Mouse (Mus musculus) embryonic facial prominence, embryonic 15.5 days (tissue): ENCODE results near the gene Xcl1. TPM values are rescaled to one million over a fixed set of nuclear protein-coding genes. Genes with fewer than 3 reads are reported as not detected.

Experiments
- ATAC-seq: fragments of 200-750 bp; cut with Nextera tagmentation; 2 replicates; pipeline ENCODE4 v1.8.0; 2017; ENCODE audit warnings: low read depth, moderate TSS enrichment; ENCODE audit not compliant: insufficient number of reproducible peaks, low FRiP score, low TSS enrichment
- H3K27ac ChIP-seq: fragments of 300-500 bp; sonication (generic); replicated peaks from 2 replicates; pipeline ENCODE4 v1.5.1; 2015; ENCODE audit warnings: mild to moderate bottlenecking, inconsistent platforms
- H3K27me3 ChIP-seq: fragments of 300-500 bp; sonication (generic); 2 replicates; pipeline ENCODE4 v1.6.1; 2015; ENCODE audit warnings: inconsistent platforms
- H3K36me3 ChIP-seq: fragments of 300-500 bp; sonication (generic); 2 replicates; pipeline ENCODE4 v1.6.1; 2015; ENCODE audit warnings: mild to moderate bottlenecking, inconsistent platforms
- H3K4me1 ChIP-seq: fragments of 300-500 bp; sonication (generic); 2 replicates; pipeline ENCODE4 v1.6.1; 2015; ENCODE audit warnings: inconsistent platforms
- H3K4me2 ChIP-seq: fragments of 300-500 bp; sonication (generic); replicated peaks from 2 replicates; pipeline ENCODE4 v1.6.1; 2015; ENCODE audit warnings: mild to moderate bottlenecking, inconsistent platforms
- H3K4me3 ChIP-seq: fragments of 300-500 bp; sonication (generic); replicated peaks from 2 replicates; pipeline ENCODE4 v1.5.1; 2015; ENCODE audit warnings: mild to moderate bottlenecking, inconsistent platforms
- H3K9ac ChIP-seq: fragments of 300-500 bp; sonication (generic); 2 replicates; pipeline ENCODE4 v1.6.1; 2015; ENCODE audit warnings: inconsistent platforms
- H3K9me3 ChIP-seq: fragments of 300-500 bp; sonication (generic); replicated peaks from 2 replicates; pipeline ENCODE4 v1.6.1; 2016; ENCODE audit warnings: inconsistent platforms
- WGBS: fragments of 180-500 bp; shearing (Covaris S2); methylation state at CpG from one replicate; pipeline ENCODE4 v1.1.7; 2015; 5-methylcytosine and 5-hydroxymethylcytosine counted together
- polyA plus RNA-seq: library from polyadenylated mRNA; unstranded; fragments of >200 nt; fragmentation: Nextera tagmentation; extraction: Ambion mirVana; gene quantifications from 2 replicates; pipeline ENCODE4 v1.2.1, GENCODE M21; 2015

Gene Xcl1
- polyA plus RNA-seq, 1 experiment from 2014 or later: not detected

- no peak overlapping the region for H3K4me2 ChIP-seq
- 82% methylated on average over 2 of the region's 2 CpGs for WGBS
- H3K9ac ChIP-seq: no peak overlapping the region
These were observed 35.1 kb downstream of the Xcl1 start for GRCm38 (mm10) chr1:164900226-164900625.

GRCm38 (mm10) chr1:164899506-164899905 is 35.8 kb downstream of the Xcl1 start:
- H3K4me1 ChIP-seq: peaks cover 23% of the 10 kb centered on the region
- peak overlapping the region; percentile 89 for H3K4me2 ChIP-seq
- H3K9ac ChIP-seq: no peak overlapping the region
- ATAC-seq: no peak
- WGBS: 21% methylated on average over 7 of the region's 7 CpGs
- H3K36me3 ChIP-seq: no peaks in the 10 kb centered on the region
- no peak overlapping the region for H3K27ac ChIP-seq
- H3K9me3 ChIP-seq: no peaks in the 10 kb centered on the region
- peak overlapping the region; percentile 51 for H3K4me3 ChIP-seq
- no peaks in the 10 kb centered on the region for H3K27me3 ChIP-seq

More at GRCm38 (mm10) chr1:164900226-164900625, 35.1 kb downstream of the Xcl1 start:
- no peak overlapping the region for H3K4me3 ChIP-seq
- H3K27ac ChIP-seq: no peak overlapping the region
- no peaks in the 10 kb centered on the region for H3K9me3 ChIP-seq
- no peaks in the 10 kb centered on the region for H3K27me3 ChIP-seq
- H3K36me3 ChIP-seq: no peaks in the 10 kb centered on the region
- H3K4me1 ChIP-seq: peaks cover 23% of the 10 kb centered on the region
- ATAC-seq: no peak

GRCm38 (mm10) chr1:164898846-164899351 is 36.4 kb downstream of the Xcl1 start:
- Histone ChIP-seq H3K27me3 (no peaks in the 10 kb centered on the region), H3K36me3 (no peaks in the 10 kb centered on the region), H3K4me3 (peak overlapping the region; percentile 51), H3K4me1 (peaks cover 23% of the 10 kb centered on the region), H3K4me2 (peak overlapping the region; percentile 89), H3K9ac (peak overlapping the region; percentile 37), H3K27ac (0 out of 2 replicates have a peak overlapping the region, but pooled peaks have one; percentile 55), H3K9me3 (no peaks in the 10 kb centered on the region)
- ATAC-seq: peak; percentile 86
- 0% methylated on average over 22 of the region's 22 CpGs for WGBS

- H3K27ac ChIP-seq: no peak overlapping the region
- H3K9me3 ChIP-seq: no peaks in the 10 kb centered on the region
- H3K9ac ChIP-seq: no peak overlapping the region
- WGBS: 50% methylated on average over 5 of the region's 5 CpGs
- H3K4me3 ChIP-seq: no peak overlapping the region
- no peak overlapping the region for H3K4me2 ChIP-seq
- peaks cover 23% of the 10 kb centered on the region for H3K4me1 ChIP-seq
- ATAC-seq: no peak
- no peaks in the 10 kb centered on the region for H3K36me3 ChIP-seq
- H3K27me3 ChIP-seq: no peaks in the 10 kb centered on the region
These were observed 38.0 kb downstream of the Xcl1 start for GRCm38 (mm10) chr1:164897163-164897817.

DNA sequence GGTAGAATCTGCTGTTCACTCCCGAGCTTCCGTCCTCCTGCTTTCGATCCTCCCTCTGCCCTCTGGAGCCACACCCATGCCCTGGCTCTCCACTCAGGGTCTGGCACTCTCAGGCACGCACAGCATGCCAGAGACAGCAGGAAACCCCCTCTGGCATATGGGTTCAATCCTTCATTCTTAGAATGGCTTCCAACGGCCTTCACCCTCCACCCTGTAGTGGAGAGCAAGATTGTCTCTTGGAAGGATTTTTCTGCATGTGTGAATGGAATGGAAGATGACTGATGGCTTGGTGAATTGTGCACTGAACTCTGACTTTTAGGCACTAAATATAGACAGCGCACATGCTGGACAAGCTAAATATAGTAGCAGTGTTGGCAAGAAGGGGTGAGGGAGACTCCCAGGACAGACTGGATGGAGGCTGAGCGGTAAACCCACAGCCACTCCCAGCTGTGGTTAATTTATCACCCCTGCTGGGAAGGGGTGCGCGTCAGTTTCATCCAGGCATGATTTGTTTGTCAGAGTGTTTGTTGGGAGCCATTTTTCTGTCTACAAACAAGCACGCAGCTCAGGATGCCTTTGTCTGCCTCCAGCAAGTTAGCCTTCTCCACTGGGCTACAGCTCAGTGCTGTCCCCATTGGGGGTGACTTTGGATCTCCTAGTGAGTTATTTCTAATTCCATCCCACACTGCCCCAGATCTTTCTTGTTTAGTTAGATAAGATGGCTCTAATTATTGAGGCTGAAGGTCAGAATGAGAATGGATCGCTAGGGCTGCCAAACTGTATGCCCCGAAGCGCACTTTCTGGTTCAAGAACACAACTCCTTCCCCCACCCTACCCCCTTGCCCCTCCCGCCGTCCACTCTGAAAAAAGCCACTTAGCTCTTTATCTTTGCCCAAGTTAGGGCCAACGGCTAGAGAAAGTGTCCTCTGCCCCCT is 38.8 kb downstream of the Xcl1 start:
- WGBS: 40% methylated on average over 16 of the region's 16 CpGs
- Histone ChIP-seq H3K4me2 (no peak overlapping the region), H3K9ac (no peak overlapping the region), H3K4me3 (no peak overlapping the region), H3K27ac (no peak overlapping the region; the same call in 1 of the 2 replicates), H3K4me1 (peaks cover 23% of the 10 kb centered on the region), H3K9me3 (no peaks in the 10 kb centered on the region), H3K27me3 (no peaks in the 10 kb centered on the region), H3K36me3 (no peaks in the 10 kb centered on the region)
- ATAC-seq: no peak; the same call in 1 of the 2 replicates

GRCm38 (mm10) chr1:164895806-164896205 is 39.5 kb downstream of the Xcl1 start:
- Histone ChIP-seq H3K4me2 (no peak overlapping the region), H3K36me3 (no peaks in the 10 kb centered on the region), H3K4me3 (no peak overlapping the region), H3K9me3 (no peaks in the 10 kb centered on the region), H3K9ac (no peak overlapping the region), H3K27me3 (no peaks in the 10 kb centered on the region), H3K27ac (no peak overlapping the region; the same call in 1 of the 2 replicates), H3K4me1 (peaks cover 23% of the 10 kb centered on the region)
- 62% methylated on average over 2 of the region's 2 CpGs for WGBS
- ATAC-seq: no peak

- 81% methylated on average over 4 of the region's 4 CpGs for WGBS
These were observed 45.0 kb downstream of the Xcl1 start for GRCm38 (mm10) chr1:164890366-164890765.

GRCm38 (mm10) chr1:164888563-164888962 is 46.8 kb downstream of the Xcl1 start:
- H3K4me2 ChIP-seq: no peak overlapping the region
- no peak for ATAC-seq
- 46% methylated on average over 6 of the region's 6 CpGs for WGBS
- H3K9ac ChIP-seq: no peak overlapping the region
- no peaks in the 10 kb centered on the region for H3K9me3 ChIP-seq
- no peak overlapping the region for H3K4me3 ChIP-seq
- no peaks in the 10 kb centered on the region for H3K4me1 ChIP-seq
- H3K36me3 ChIP-seq: no peaks in the 10 kb centered on the region
- H3K27me3 ChIP-seq: no peaks in the 10 kb centered on the region
- H3K27ac ChIP-seq: no peak overlapping the region

More at GRCm38 (mm10) chr1:164890366-164890765, 45.0 kb downstream of the Xcl1 start:
- Histone ChIP-seq H3K27ac (no peak overlapping the region), H3K9ac (no peak overlapping the region), H3K4me1 (no peaks in the 10 kb centered on the region), H3K9me3 (no peaks in the 10 kb centered on the region), H3K4me2 (no peak overlapping the region), H3K36me3 (no peaks in the 10 kb centered on the region), H3K27me3 (no peaks in the 10 kb centered on the region), H3K4me3 (no peak overlapping the region)
- no peak for ATAC-seq

GRCm38 (mm10) chr1:164887775-164888174 is 47.6 kb downstream of the Xcl1 start:
- WGBS: 59% methylated on average over 2 of the region's 2 CpGs
- H3K36me3 ChIP-seq: no peaks in the 10 kb centered on the region
- no peaks in the 10 kb centered on the region for H3K9me3 ChIP-seq
- no peak overlapping the region for H3K9ac ChIP-seq
- H3K27ac ChIP-seq: no peak overlapping the region
- H3K4me3 ChIP-seq: no peak overlapping the region
- no peak overlapping the region for H3K4me2 ChIP-seq
- no peaks in the 10 kb centered on the region for H3K27me3 ChIP-seq
- H3K4me1 ChIP-seq: no peaks in the 10 kb centered on the region
- ATAC-seq: no peak

DNA sequence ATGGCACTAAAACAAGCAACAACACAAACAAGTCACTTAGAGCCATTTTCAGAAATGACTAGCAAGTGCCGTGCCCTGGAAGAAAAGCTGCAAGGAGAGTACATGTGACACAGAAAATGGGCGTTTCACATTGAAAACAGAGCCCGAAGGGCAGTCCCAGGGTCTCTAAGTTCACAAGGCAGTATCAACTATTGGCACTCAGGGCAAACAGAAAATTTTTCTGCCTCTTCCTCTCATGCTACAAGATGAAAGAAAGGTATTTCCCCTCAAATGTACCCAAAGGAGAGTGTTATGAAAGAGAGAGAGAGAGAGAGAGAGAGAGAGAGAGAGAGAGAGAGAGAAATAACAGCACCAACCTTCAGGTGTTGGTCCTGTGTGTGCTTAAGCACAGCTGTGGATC is 53.4 kb downstream of the Xcl1 start:
- Histone ChIP-seq H3K27me3 (no peaks in the 10 kb centered on the region), H3K4me3 (no peak overlapping the region), H3K4me2 (no peak overlapping the region), H3K4me1 (no peaks in the 10 kb centered on the region), H3K9me3 (no peaks in the 10 kb centered on the region), H3K27ac (no peak overlapping the region), H3K36me3 (no peaks in the 10 kb centered on the region), H3K9ac (no peak overlapping the region)
- WGBS: 69% methylated on average over 3 of the region's 3 CpGs
- no peak for ATAC-seq
